8 mouse cellular contexts compared by ENCODE assay signal in genomic region chr2:75609150-75609946, GRCm38 (mm10). TPM values are rescaled to one million over a fixed set of nuclear protein-coding genes. Genes with fewer than 3 reads are reported as not detected.
DNase-seq lines count a peak whose midpoint lies in the region; ATAC-seq lines count a peak whose summit lies in the region.

No protein-coding gene starts in this region.

- peak; percentile 25 to 41 for DNase-seq in left cerebral cortex, adult 18-20 months (ENCODE audit: low spot score in 2 of 2)
- DNase-seq in left cerebral cortex, adult 8-10 months (ENCODE audit: low spot score in 2 of 2) = no peak
- peak; percentile 64 for DNase-seq in embryonic facial prominence, embryonic 10.5 days (ENCODE audit: low spot score)
- peak; percentile 47 for DNase-seq in neural tube, embryonic 11.5 days (ENCODE audit: low spot score)
- no peak for DNase-seq in ovary, postnatal 36 days (ENCODE audit: low spot score)
- no peak for DNase-seq in left cerebral cortex, adult 11 months (ENCODE audit: low spot score)

- peak overlapping the region; percentile 42 for H3K4me3 ChIP-seq in embryonic facial prominence, embryonic 10.5 days
- peak overlapping the region; percentile 45 for H3K4me3 ChIP-seq in heart, embryonic 16.5 days (ENCODE audit: low read length)
- peak overlapping the region; percentile 22 for H3K4me3 ChIP-seq in limb, embryonic 15.5 days
- H3K4me3 ChIP-seq in neural tube, embryonic 11.5 days (ENCODE audit: low read depth, low read length) = peak overlapping the region; percentile 12; the same call in 1 of the 2 replicates

- 0 out of 2 replicates have a peak, but pooled peaks have one; percentile 30 for ATAC-seq in heart, embryonic 16.5 days (replicated peaks; ENCODE audit: extremely low read depth, insufficient read depth, low FRiP score)
- ATAC-seq in limb, embryonic 15.5 days (ENCODE audit: insufficient number of reproducible peaks, low FRiP score, low TSS enrichment, low read depth) = no peak
- no peak for ATAC-seq in neural tube, embryonic 11.5 days (ENCODE audit: insufficient read depth, low FRiP score, low TSS enrichment)

- H3K4me2 ChIP-seq in heart, embryonic 16.5 days (ENCODE audit: low read depth, low read length) = peak overlapping the region; percentile 67
- peak overlapping the region; percentile 49 for H3K4me2 ChIP-seq in limb, embryonic 15.5 days
- peak overlapping the region; percentile 31 for H3K4me2 ChIP-seq in neural tube, embryonic 11.5 days (ENCODE audit: low read depth)

- peaks cover 60% of the 10 kb centered on the region for H3K27me3 ChIP-seq in embryonic facial prominence, embryonic 10.5 days (replicated peaks; ENCODE audit: low read depth, poor library complexity, severe bottlenecking)
- no peaks in the 10 kb centered on the region for H3K27me3 ChIP-seq in heart, embryonic 16.5 days (ENCODE audit: control insufficient read depth, insufficient read depth, low read length)
- 0 out of 2 replicates have a peak, but pooled peaks cover 6% of the 10 kb centered on the region for H3K27me3 ChIP-seq in limb, embryonic 15.5 days
- 0 out of 2 replicates have a peak, but pooled peaks cover 4% of the 10 kb centered on the region for H3K27me3 ChIP-seq in neural tube, embryonic 11.5 days (ENCODE audit: control insufficient read depth, insufficient read depth, low read length)

- H3K27ac ChIP-seq in embryonic facial prominence, embryonic 10.5 days (replicated peaks) = peak overlapping the region; percentile 55; the same call in 1 of the 2 replicates
- H3K27ac ChIP-seq in heart, embryonic 16.5 days (ENCODE audit: low read length) = peak overlapping the region; percentile 59
- H3K27ac ChIP-seq in limb, embryonic 15.5 days = peak overlapping the region; percentile 57
- H3K27ac ChIP-seq in neural tube, embryonic 11.5 days (ENCODE audit: low read depth, low read length) = no peak overlapping the region

- H3K36me3 ChIP-seq in embryonic facial prominence, embryonic 10.5 days (replicated peaks) = no peaks in the 10 kb centered on the region
- no peaks in the 10 kb centered on the region for H3K36me3 ChIP-seq in heart, embryonic 16.5 days (ENCODE audit: control insufficient read depth, insufficient read depth)
- H3K36me3 ChIP-seq in limb, embryonic 15.5 days = no peaks in the 10 kb centered on the region
- H3K36me3 ChIP-seq in neural tube, embryonic 11.5 days (ENCODE audit: control insufficient read depth, insufficient read depth, low read length) = no peaks in the 10 kb centered on the region

- H3K9me3 ChIP-seq in embryonic facial prominence, embryonic 10.5 days = no peaks in the 10 kb centered on the region
- H3K9me3 ChIP-seq in heart, embryonic 16.5 days (replicated peaks; ENCODE audit: control insufficient read depth, low read length) = no peaks in the 10 kb centered on the region
- H3K9me3 ChIP-seq in limb, embryonic 15.5 days = no peaks in the 10 kb centered on the region
- no peaks in the 10 kb centered on the region for H3K9me3 ChIP-seq in neural tube, embryonic 11.5 days (ENCODE audit: control insufficient read depth, low read length)

- 14% methylated on average over 27 of the region's 27 CpGs for whole genome bisulfite sequencing in embryonic facial prominence, embryonic 10.5 days
- WGBS in heart, embryonic 16.5 days = 15% methylated on average over 27 of the region's 27 CpGs
- WGBS in limb, embryonic 15.5 days = 8% methylated on average over 27 of the region's 27 CpGs
- WGBS in neural tube, embryonic 11.5 days = 14% methylated on average over 27 of the region's 27 CpGs

- peak overlapping the region; percentile 63 for H3K9ac ChIP-seq in heart, embryonic 16.5 days (ENCODE audit: low read length)
- 0 out of 2 replicates have a peak overlapping the region, but pooled peaks have one; percentile 10 for H3K9ac ChIP-seq in limb, embryonic 15.5 days
- H3K9ac ChIP-seq in neural tube, embryonic 11.5 days (ENCODE audit: low read length) = peak overlapping the region; percentile 16; the same call in 1 of the 2 replicates

- H3K4me1 ChIP-seq in embryonic facial prominence, embryonic 10.5 days = peaks cover 46% of the 10 kb centered on the region
- peaks cover 10% of the 10 kb centered on the region for H3K4me1 ChIP-seq in heart, embryonic 16.5 days (ENCODE audit: control insufficient read depth, insufficient read depth, low read length)
- peaks cover 34% of the 10 kb centered on the region for H3K4me1 ChIP-seq in limb, embryonic 15.5 days
- H3K4me1 ChIP-seq in neural tube, embryonic 11.5 days (ENCODE audit: control insufficient read depth, insufficient read depth, low read length) = peaks cover 8% of the 10 kb centered on the region; the same call in 1 of the 2 replicates

RNA-seq across cellular contexts. Expression of gene Hnrnpa3, which starts 49.7 kb away (rescaled TPM):
- total RNA-seq in left cerebral cortex, adult 18-20 months (2021) = 100 to 1,000 TPM; 268 to 300 TPM
- 100 to 1,000 TPM; 254 to 299 (median 281) TPM for total RNA-seq in left cerebral cortex, adult 8-10 months (2022)
- 364 and 384 TPM in 2 replicates for polyA plus RNA-seq in embryonic facial prominence, embryonic 10.5 days (2016; fragmentation: Nextera tagmentation; extraction: Ambion mirVana)
- 139 and 182 TPM in 2 replicates for polyA plus RNA-seq in heart, embryonic 16.5 days (2015; fragmentation: Nextera tagmentation; extraction: Ambion mirVana)
- polyA plus RNA-seq in limb, embryonic 15.5 days (2015; fragmentation: Nextera tagmentation; extraction: Ambion mirVana) = 243 and 306 TPM in 2 replicates
- 292 and 301 TPM in 2 replicates for polyA plus RNA-seq in neural tube, embryonic 11.5 days (2014; fragmentation: Nextera tagmentation; extraction: Ambion mirVana)

Comparison
In these comparisons a context has a peak if more than half of its experiments do, and no peak if none do; other contexts are left out.
1. DNase-seq: peak in left cerebral cortex, adult 18-20 months (2 of 2), embryonic facial prominence, embryonic 10.5 days (single experiment) and neural tube, embryonic 11.5 days (single experiment); none in left cerebral cortex, adult 8-10 months (0 of 2), ovary, postnatal 36 days (single experiment) and left cerebral cortex, adult 11 months (single experiment).
2. H3K9ac ChIP-seq: peak in every context shown above with its lines; median percentile 63 in heart, embryonic 16.5 days; 16 in neural tube, embryonic 11.5 days; 10 in limb, embryonic 15.5 days.
3. Peak in every context shown above with its lines, with median percentiles within 50 percentile points of each other: H3K4me3 ChIP-seq and H3K4me2 ChIP-seq.